Mouse (Mus musculus): ENCODE measurements around the gene Pla2g2e.
A peak's percentile ranks its signal among the peaks of the same experiment; 100 is the strongest.
"Not testable (repeated sequence)": the region's sequence is repeated elsewhere in the genome, so short reads cannot be mapped to it uniquely, and the experiment has no call there.

Pla2g2e gene

DNA sequence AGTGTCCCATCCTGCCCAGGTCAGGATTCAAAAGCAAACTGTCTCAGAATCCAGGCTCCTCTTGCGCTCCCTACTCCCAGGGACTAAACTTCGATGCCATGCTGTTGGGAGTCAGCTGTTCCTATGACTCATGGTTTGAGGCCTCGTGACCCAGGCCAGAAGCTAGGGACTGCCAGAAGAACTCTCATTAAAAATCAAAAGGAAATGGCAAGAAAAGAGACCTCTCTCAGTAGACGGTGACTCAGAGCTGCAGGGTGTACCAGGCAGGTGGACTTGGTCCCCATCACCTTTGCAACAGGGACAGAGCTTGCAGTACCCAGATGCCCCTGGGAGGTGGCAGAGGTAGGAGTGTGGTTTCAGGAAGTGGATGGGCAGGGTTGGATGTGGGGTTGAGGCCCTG, at the start of gene Pla2g2e:
TSS of gene Pla2g2e (plus strand) at position 212 of the 400 bp plus-strand sequence.
- DNase-seq (ENCODE audit: low spot score): no peak

GRCm38 (mm10) chr4:138839806-138840205, 37.9 kb upstream of the Pla2g2e start:
- DNase-seq (ENCODE audit: low spot score): no peak

- DNase-seq (ENCODE audit: low spot score): no peak
Measured at GRCm38 (mm10) chr4:138840726-138841125, 37.0 kb upstream of the Pla2g2e start.

GRCm38 (mm10) chr4:138841386-138841785, 36.4 kb upstream of the Pla2g2e start:
- peak; percentile 70 for DNase-seq (ENCODE audit: low spot score)

GRCm38 (mm10) chr4:138851463-138851862, 26.3 kb upstream of the Pla2g2e start:
- peak; percentile 47 for DNase-seq (ENCODE audit: low spot score)

- no peak for DNase-seq (ENCODE audit: low spot score)
Measured at GRCm38 (mm10) chr4:138852961-138853360, 24.8 kb upstream of the Pla2g2e start.

GRCm38 (mm10) chr4:138855092-138855632, 22.6 kb upstream of the Pla2g2e start:
- no peak for DNase-seq (ENCODE audit: low spot score)

- DNase-seq (ENCODE audit: low spot score): peak; percentile 59
Measured at GRCm38 (mm10) chr4:138856491-138856890, 21.3 kb upstream of the Pla2g2e start.

- no peak for DNase-seq (ENCODE audit: low spot score)
Measured at GRCm38 (mm10) chr4:138857576-138857975, 20.2 kb upstream of the Pla2g2e start.

- DNase-seq (ENCODE audit: low spot score): no peak
Measured at GRCm38 (mm10) chr4:138858446-138858845, 19.3 kb upstream of the Pla2g2e start.

DNA sequence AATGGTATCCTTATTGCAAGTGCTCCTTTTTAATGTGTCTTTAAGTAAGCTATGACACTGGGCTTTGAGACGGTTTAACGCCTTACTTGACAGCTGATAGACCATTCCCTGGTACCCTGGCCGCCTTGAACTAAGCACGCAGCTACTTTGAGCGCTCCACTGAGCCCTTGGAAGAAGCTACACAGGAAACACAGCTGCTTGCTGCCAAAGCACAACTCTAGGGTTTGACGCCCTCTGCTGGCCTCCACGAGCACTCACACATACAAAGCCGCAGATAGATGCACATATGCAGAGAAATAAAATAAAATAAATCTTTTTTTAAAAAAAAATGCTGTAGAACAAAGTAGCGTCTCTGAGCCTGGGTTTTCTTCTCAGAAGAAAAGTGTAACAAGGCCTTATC, 18.5 kb upstream of the Pla2g2e start:
- no peak for DNase-seq (ENCODE audit: low spot score)

DNA sequence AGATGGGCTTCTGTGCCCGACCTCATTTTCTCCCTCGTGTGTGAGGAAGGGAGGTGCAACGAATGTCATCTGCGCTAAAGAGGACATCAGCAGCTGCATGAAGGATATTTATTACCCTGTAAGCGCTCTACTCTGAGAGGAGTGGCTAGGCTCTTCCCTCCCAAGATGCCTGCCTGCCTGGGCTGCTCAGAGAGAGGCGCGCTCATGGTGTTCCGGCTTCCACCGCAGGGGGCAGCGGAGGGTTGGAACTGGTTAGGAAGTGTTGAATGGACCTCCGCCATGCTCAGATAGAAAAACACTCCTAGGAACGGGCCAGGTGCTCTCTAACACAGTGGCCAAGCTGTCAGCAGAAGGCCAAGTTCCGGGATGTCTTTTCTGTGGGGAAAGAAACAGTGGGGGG, 18.0 kb upstream of the Pla2g2e start:
- no peak for DNase-seq (ENCODE audit: low spot score)

- DNase-seq (ENCODE audit: low spot score): no peak
Measured at GRCm38 (mm10) chr4:138863344-138863998, 14.3 kb upstream of the Pla2g2e start, which contains the start of gene Pla2g5. TSS of gene Pla2g5 (minus strand) at chr4:138863482.

DNA sequence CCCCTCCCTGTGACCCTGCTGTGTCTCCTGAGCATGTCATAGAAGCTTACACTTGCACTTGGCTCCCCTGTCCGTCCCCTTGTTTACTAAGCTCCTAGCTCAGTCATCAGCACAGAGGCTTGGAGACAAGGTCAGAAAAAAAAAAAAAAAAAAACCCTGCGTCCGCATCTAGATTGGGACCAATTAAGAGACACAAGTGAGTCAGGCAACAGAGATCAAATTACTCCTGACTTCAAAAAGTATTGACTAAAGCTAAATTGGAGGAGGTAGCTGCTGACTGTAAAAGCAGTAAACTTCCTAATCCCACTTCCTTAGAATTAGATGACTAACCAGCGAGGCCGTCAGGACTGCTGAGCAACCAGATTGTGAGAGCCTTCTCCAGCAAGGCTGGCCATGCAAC, 12.7 kb upstream of the Pla2g2e start:
- no peak for DNase-seq (ENCODE audit: low spot score)

GRCm38 (mm10) chr4:138865991-138866390, 11.8 kb upstream of the Pla2g2e start:
- DNase-seq (ENCODE audit: low spot score): no peak

DNA sequence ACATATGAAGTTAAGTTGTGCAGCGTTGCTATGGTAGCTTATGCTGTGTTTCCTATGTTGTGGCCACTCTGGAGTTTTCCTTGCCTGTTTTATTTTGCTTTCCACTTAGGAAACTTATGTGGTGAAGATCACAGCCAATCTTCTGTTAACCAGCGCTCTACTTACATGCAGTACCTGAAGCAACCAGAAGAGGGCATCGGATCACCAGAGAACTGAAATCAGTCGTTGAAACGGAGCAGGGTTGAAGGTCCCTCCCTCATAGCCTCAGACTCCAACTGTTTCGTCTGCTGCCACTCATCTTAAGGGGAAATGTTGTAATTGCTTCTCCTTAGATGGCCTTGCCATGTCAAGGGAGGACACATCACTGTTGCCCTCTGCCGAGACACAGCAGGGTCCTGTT, 11.3 kb upstream of the Pla2g2e start:
- DNase-seq (ENCODE audit: low spot score): peak; percentile 85

DNA sequence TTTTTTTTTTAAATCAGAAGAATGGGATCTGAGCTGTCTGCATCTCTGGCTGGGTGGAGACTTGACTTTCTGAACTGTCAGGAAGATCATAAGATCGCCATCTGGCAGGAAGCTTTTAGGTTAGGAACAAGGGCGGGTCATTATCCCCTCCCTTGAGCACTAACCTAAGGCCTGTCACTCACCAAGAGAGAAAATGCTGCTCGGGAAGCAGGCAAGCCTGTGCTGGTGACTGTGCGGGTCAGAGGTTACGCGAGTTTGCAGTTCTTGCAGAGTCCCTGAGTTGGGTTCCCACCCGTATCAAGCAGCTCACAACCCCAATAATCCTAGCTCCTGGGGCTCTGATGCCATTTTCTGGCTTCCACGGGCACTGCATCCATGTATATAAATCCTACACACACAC, 9.1 kb upstream of the Pla2g2e start:
- DNase-seq (ENCODE audit: low spot score): no peak

DNA sequence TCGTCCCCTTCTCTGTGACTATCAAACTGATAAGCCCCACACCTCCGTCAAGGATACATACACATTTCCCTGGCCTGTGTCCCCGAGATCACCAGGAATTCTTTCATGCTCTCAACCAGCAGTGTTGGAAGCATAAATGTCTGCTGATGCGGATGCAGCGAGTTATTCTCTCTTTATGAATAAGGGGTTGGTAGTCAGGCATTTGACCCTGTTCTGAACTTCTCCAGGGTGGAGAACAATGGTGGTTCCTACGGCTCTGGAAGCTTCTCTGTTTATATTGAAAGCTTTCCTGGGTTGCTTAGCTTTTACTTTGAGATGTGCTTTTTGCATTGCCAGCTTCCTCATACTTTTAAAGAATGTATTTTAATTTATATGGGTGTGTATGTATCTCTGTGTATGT, 3.9 kb upstream of the Pla2g2e start, which contains the start of gene Gm13030:
TSS of gene Gm13030 (minus strand) at position 101 of the 400 bp plus-strand sequence.
- no peak for DNase-seq (ENCODE audit: low spot score)

DNA sequence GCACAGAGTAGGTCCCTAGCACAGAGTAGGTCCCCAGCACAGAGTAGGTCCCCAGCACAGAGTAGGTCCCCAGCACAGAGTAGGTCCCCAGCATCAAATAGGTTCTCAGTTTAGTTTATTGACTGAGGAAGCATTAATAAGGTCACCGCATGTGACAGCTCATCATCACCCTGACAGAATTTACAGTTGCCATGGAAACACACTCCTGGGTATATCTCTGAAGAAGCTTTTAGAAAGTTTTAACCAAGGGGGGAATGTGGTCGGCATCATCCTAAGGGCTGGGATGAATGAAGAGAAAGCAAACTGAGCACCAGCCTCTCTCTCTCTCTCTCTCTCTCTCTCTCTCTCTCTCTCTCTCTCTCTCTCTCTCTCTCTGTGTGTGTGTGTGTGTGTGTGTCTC, 2.5 kb upstream of the Pla2g2e start:
- not testable (repeated sequence) for DNase-seq (ENCODE audit: low spot score)

GRCm38 (mm10) chr4:138875986-138876385, 1.8 kb upstream of the Pla2g2e start:
- DNase-seq (ENCODE audit: low spot score): no peak

GRCm38 (mm10) chr4:138878783-138879182, 1.0 kb downstream of the Pla2g2e start:
- DNase-seq (ENCODE audit: low spot score): no peak

GRCm38 (mm10) chr4:138879808-138880207, 2.1 kb downstream of the Pla2g2e start:
- no peak for DNase-seq (ENCODE audit: low spot score)

GRCm38 (mm10) chr4:138880811-138881584, 3.3 kb downstream of the Pla2g2e start:
- no peak for DNase-seq (ENCODE audit: low spot score)

All from layer of hippocampus, adult 9-10 months (tissue).